Mouse (Mus musculus) C2C12 (cell line): ENCODE results near the gene Cfap65. TPM values are rescaled to one million over a fixed set of nuclear protein-coding genes. Genes with fewer than 3 reads are reported as not detected.

Experiments used
- H3K27me3 ChIP-seq: one replicate; pipeline ENCODE4 v1.6.1; 2011; ENCODE audit not compliant: control insufficient read depth, insufficient read depth, insufficient read length
- H3K36me3 ChIP-seq: one replicate; pipeline ENCODE4 v1.6.1; 2011; ENCODE audit not compliant: control insufficient read depth, insufficient read depth
- H3K4me3 ChIP-seq: one replicate; pipeline ENCODE4 v1.5.1; 2011; ENCODE audit warnings: mild to moderate bottlenecking, control low read depth; ENCODE audit not compliant: poor library complexity, insufficient read depth, severe bottlenecking
- H3K79me2 ChIP-seq: one replicate; pipeline ENCODE4 v1.6.1; 2011; ENCODE audit not compliant: control insufficient read depth, insufficient read depth
- H3K79me3 ChIP-seq: one replicate; pipeline ENCODE4 v1.6.1; 2011; ENCODE audit warnings: low read depth, control low read depth
- H3ac ChIP-seq: one replicate; pipeline ENCODE3; 2011; ENCODE audit warnings: low read depth; ENCODE audit not compliant: control insufficient read depth, insufficient read length
- CEBPB ChIP-seq: IDR thresholded peaks from one replicate; pipeline ENCODE4 v1.6.1; 2011; ENCODE audit warnings: low read depth, mild to moderate bottlenecking, control low read depth, moderate library complexity
- CTCF ChIP-seq: IDR thresholded peaks from one replicate; pipeline ENCODE4 v1.5.1; 2011; ENCODE audit not compliant: control insufficient read depth, insufficient read depth, insufficient read length
- FOSL1 ChIP-seq: IDR thresholded peaks from one replicate; pipeline ENCODE4 v1.8.0; 2011; ENCODE audit warnings: mild to moderate bottlenecking, low read length; ENCODE audit not compliant: poor library complexity, insufficient read depth, severe bottlenecking
- MAX ChIP-seq: IDR thresholded peaks from one replicate; pipeline ENCODE4 v1.6.1; 2011; ENCODE audit warnings: mild to moderate bottlenecking, control low read depth
- MYOD1 ChIP-seq: IDR thresholded peaks from one replicate; pipeline ENCODE4 v1.6.1; 2011; ENCODE audit warnings: low read depth; ENCODE audit not compliant: control insufficient read depth, insufficient read length
- MYOG ChIP-seq: IDR thresholded peaks from one replicate; pipeline ENCODE4 v1.6.1; 2011; ENCODE audit not compliant: control insufficient read depth, insufficient read length; ENCODE audit errors: extremely low read depth
- USF1 ChIP-seq: IDR thresholded peaks from one replicate; pipeline ENCODE4 v1.6.1; 2011; ENCODE audit warnings: low read depth, mild to moderate bottlenecking, control low read depth, moderate library complexity
- microRNA-seq: library from miRNA; unstranded; fragments of <30 nt; microRNA quantifications from one replicate; pipeline ENCODE4, GENCODE M21; 2019; ENCODE audit warnings: borderline microRNAs expressed
- polyA plus RNA-seq: library from polyadenylated mRNA; unstranded; fragments of >200 nt; fragmentation: generic; extraction: Trizol; gene quantifications from one replicate; pipeline ENCODE4 v1.2.1, GENCODE M21; 2012; ENCODE audit warnings: missing spikeins

Cfap65 gene
- polyA plus RNA-seq, 1 experiment: not detected

DNA sequence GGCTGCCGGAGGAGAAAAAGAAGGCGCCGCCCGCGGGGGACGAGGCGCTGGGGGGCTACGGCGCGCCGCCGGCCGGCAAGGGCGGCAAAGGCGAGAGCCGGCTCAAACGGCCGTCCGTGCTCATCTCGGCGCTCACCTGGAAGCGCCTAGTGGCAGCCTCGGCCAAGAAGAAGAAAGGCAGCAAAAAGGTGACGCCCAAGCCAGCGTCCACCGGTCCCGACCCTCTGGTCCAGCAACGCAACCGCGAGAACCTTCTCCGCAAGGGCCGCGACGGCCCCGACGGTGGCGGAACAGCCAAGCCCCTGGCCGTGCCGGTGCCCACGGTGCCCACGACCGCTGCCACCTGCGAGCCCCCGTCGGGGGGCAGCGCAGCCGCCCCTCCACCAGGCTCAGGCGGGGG, 80.2 kb downstream of the Cfap65 start:
- Histone ChIP-seq H3K79me3 (no peaks in the 10 kb centered on the region), H3ac (no peak overlapping the region), H3K27me3 (peaks cover 70% of the 10 kb centered on the region), H3K36me3 (no peaks in the 10 kb centered on the region), H3K4me3 (no peak overlapping the region), H3K79me2 (no peaks in the 10 kb centered on the region)
- TF ChIP-seq MYOG (no peak), MAX (no peak), FOSL1 (no peak)

GRCm38 (mm10) chr1:74854306-74855056, 80.9 kb downstream of the Cfap65 start, which contains the start of gene Cdk5r2:
Cdk5r2 (plus strand) TSS chr1:74854934.
- Histone ChIP-seq H3ac (peak within 1 kb of the TSS; percentile 45), H3K27me3 (peaks cover 73% of the 10 kb centered on the region), H3K36me3 (no peaks in the 10 kb centered on the region), H3K4me3 (no peak within 1 kb of the TSS), H3K79me3 (no peaks in the 10 kb centered on the region), H3K79me2 (no peaks in the 10 kb centered on the region)
- TF ChIP-seq MAX (no peak), MYOG (no peak), MYOD1 (no peak), USF1 (no peak), FOSL1 (no peak), CTCF (no peak), CEBPB (no peak)

Small RNA genes within 50 kb of the gene (microRNA-seq; reads per million reads assigned to microRNA genes)
- gene Mir375: 1.4 reads per million, percentile 32 among the genes with 10 or more reads in this experiment

Other genes starting within 250 kb of the Cfap65 start
- gene Cyp27a1, start 222.0 kb downstream of the Cfap65 start, polyA plus RNA-seq: 0.05 TPM
- gene Prkag3, start 186.4 kb downstream of the Cfap65 start, polyA plus RNA-seq: 0.66 TPM
- gene Wnt6, start 163.7 kb downstream of the Cfap65 start, polyA plus RNA-seq: 3.0 TPM
- gene Wnt10a, start 144.1 kb downstream of the Cfap65 start, polyA plus RNA-seq: 12.9 TPM
- 0.04 TPM for gene Cdk5r2, start 80.7 kb downstream of the Cfap65 start, polyA plus RNA-seq
- gene Fev, start 50.2 kb downstream of the Cfap65 start, polyA plus RNA-seq: not detected
- not detected for gene Cryba2, start 42.5 kb downstream of the Cfap65 start, polyA plus RNA-seq
- 0.07 TPM for gene Ihh, start 16.1 kb upstream of the Cfap65 start, polyA plus RNA-seq
- 5.2 TPM for gene Nhej1, start 189.6 kb upstream of the Cfap65 start, polyA plus RNA-seq
- 0.08 TPM for gene Slc23a3, start 198.3 kb upstream of the Cfap65 start, polyA plus RNA-seq
- gene Cnppd1, start 207.1 kb upstream of the Cfap65 start, polyA plus RNA-seq: 25.8 TPM
- gene Retreg2, start 207.2 kb upstream of the Cfap65 start, polyA plus RNA-seq: 37.5 TPM
- gene Zfand2b, start 233.0 kb upstream of the Cfap65 start, polyA plus RNA-seq: 23.6 TPM
- gene Abcb6, start 244.8 kb upstream of the Cfap65 start, polyA plus RNA-seq: 34.9 TPM